Mouse (Mus musculus): ENCODE results near the gene Rps27rt.

GRCm38 (mm10) chr9:114986361-114986760, 3.8 kb upstream of the Rps27rt start:
- TF ChIP-seq POLR2A (IDR thresholded peaks at IDR 0.05; ENCODE audit: control insufficient read depth, extremely low read depth, insufficient read depth, low read length, poor library complexity), result no peak
- no peak for TF ChIP-seq CTCF (IDR thresholded peaks at IDR 0.05; ENCODE audit: borderline replicate concordance, control insufficient read depth, extremely low read depth, insufficient read depth, low read length, poor library complexity)

All from thymus, adult 2 months (tissue).